Mouse (Mus musculus) adrenal gland, adult 18-20 months (tissue): ENCODE data around the gene AU040320. TPM values are rescaled to one million over a fixed set of nuclear protein-coding genes. Genes with fewer than 3 reads are reported as not detected.
A peak's percentile ranks its signal among the peaks of the same experiment; 100 is the strongest.

Experiments
- DNase-seq, 2 experiments: peaks; one replicate each; pipeline ENCODE4 v3.0.0; 2021 to 2022; ENCODE audit warnings: low spot score in 2 of 2
- long read RNA-seq, 2 experiments: library from polyadenylated mRNA; stranded (forward); transcript quantifications; one replicate each; pipeline ENCODE4 v2.0.0; 2021
- total RNA-seq, 2 experiments: library from RNA; stranded (reverse); gene quantifications; 1 replicate in 1 of 2; 2 replicates in 1 of 2; pipeline ENCODE4 v1.2.3; 2021

AU040320 gene
- 10 to 100 TPM; 33.9 to 39.0 TPM for total RNA-seq
- long read RNA-seq, experiment 1, full-length matches to known transcripts = 27 of 34 reads
- long read RNA-seq, experiment 1, partial matches to known transcripts = 3 of 34 reads
- long read RNA-seq, experiment 1, other reads (novel, unspliced or antisense) = 4 of 34 reads
- long read RNA-seq, experiment 2, full-length matches to known transcripts = 7 of 22 reads
- long read RNA-seq, experiment 2, partial matches to known transcripts = 7 of 22 reads
- long read RNA-seq, experiment 2, other reads (novel, unspliced or antisense) = 8 of 22 reads

GRCm38 (mm10) chr4:126753268-126754230, at the start of gene AU040320, which contains the start of gene Ncdn:
TSS of gene AU040320 (plus strand) at chr4:126753544.
TSS of gene Ncdn (minus strand) at chr4:126753438.
- DNase-seq = peak; percentile 92

- no peak for DNase-seq
These were observed 46.5 kb upstream of the AU040320 start for GRCm38 (mm10) chr4:126706630-126707438.

GRCm38 (mm10) chr4:126707439-126707826, 45.9 kb upstream of the AU040320 start:
- DNase-seq = no peak

- DNase-seq = no peak
These were observed 21.2 kb upstream of the AU040320 start for GRCm38 (mm10) chr4:126732111-126732510.

- no peak for DNase-seq
These were observed 20.6 kb upstream of the AU040320 start for GRCm38 (mm10) chr4:126732531-126733380.

- DNase-seq = no peak
These were observed 19.2 kb upstream of the AU040320 start for GRCm38 (mm10) chr4:126734001-126734603.

- DNase-seq = no peak
These were observed 18.5 kb upstream of the AU040320 start for GRCm38 (mm10) chr4:126734700-126735381.

- no peak for DNase-seq
These were observed 17.9 kb upstream of the AU040320 start for GRCm38 (mm10) chr4:126735382-126736000.

GRCm38 (mm10) chr4:126736001-126736414, 17.3 kb upstream of the AU040320 start, which contains the start of gene Tfap2e:
TSS of gene Tfap2e (minus strand) at chr4:126736240.
- DNase-seq = no peak

- no peak for DNase-seq
These were observed 13.2 kb upstream of the AU040320 start for GRCm38 (mm10) chr4:126739966-126740676.

GRCm38 (mm10) chr4:126741448-126741847, 11.9 kb upstream of the AU040320 start:
- peak; percentile 75 to 76 for DNase-seq

GRCm38 (mm10) chr4:126742976-126743375, 10.4 kb upstream of the AU040320 start:
- DNase-seq = no peak

- DNase-seq = no peak
These were observed 9.6 kb upstream of the AU040320 start for GRCm38 (mm10) chr4:126743713-126744112.

- no peak for DNase-seq
These were observed 8.5 kb upstream of the AU040320 start for GRCm38 (mm10) chr4:126744831-126745230.

GRCm38 (mm10) chr4:126745506-126746193, 7.7 kb upstream of the AU040320 start:
- DNase-seq = peak in 1 of 2 experiments; percentile 60

GRCm38 (mm10) chr4:126746194-126746840, 7.0 kb upstream of the AU040320 start:
- no peak for DNase-seq

- DNase-seq = no peak
These were observed 5.0 kb upstream of the AU040320 start for GRCm38 (mm10) chr4:126748381-126748780.
